Mouse (Mus musculus) heart, embryonic 13.5 days (tissue): ENCODE data around the gene Slc44a1. TPM values are rescaled to one million over a fixed set of nuclear protein-coding genes. Genes with fewer than 3 reads are reported as not detected.
A peak's percentile ranks its signal among the peaks of the same experiment; 100 is the strongest.

Source experiments
- ATAC-seq: fragments of 200-750 bp; cut with Nextera tagmentation; 2 replicates; pipeline ENCODE4 v1.8.0; 2017; ENCODE audit warnings: moderate TSS enrichment; ENCODE audit not compliant: insufficient number of reproducible peaks, low FRiP score, low TSS enrichment; ENCODE audit errors: extremely low read depth
- H3K27ac ChIP-seq: fragments of 300-500 bp; sonication (generic); replicated peaks from 2 replicates; pipeline ENCODE4 v1.5.1; 2015; ENCODE audit warnings: moderate library complexity, mild to moderate bottlenecking, inconsistent platforms
- H3K27me3 ChIP-seq: fragments of 300-500 bp; sonication (generic); replicated peaks from 2 replicates; pipeline ENCODE4 v1.6.1; 2015; ENCODE audit warnings: mild to moderate bottlenecking, inconsistent platforms
- H3K36me3 ChIP-seq: fragments of 300-500 bp; sonication (generic); 2 replicates; pipeline ENCODE4 v1.6.1; 2015; ENCODE audit warnings: mild to moderate bottlenecking, inconsistent platforms
- H3K4me1 ChIP-seq: fragments of 300-500 bp; sonication (generic); 2 replicates; pipeline ENCODE4 v1.6.1; 2015; ENCODE audit warnings: inconsistent platforms
- H3K4me2 ChIP-seq: fragments of 300-500 bp; sonication (generic); 2 replicates; pipeline ENCODE4 v1.6.1; 2015; ENCODE audit warnings: inconsistent platforms, mild to moderate bottlenecking, moderate library complexity
- H3K4me3 ChIP-seq: fragments of 300-500 bp; sonication (generic); 2 replicates; pipeline ENCODE4 v1.5.1; 2015; ENCODE audit warnings: moderate library complexity, mild to moderate bottlenecking, inconsistent platforms
- H3K9ac ChIP-seq: fragments of 300-500 bp; sonication (generic); 2 replicates; pipeline ENCODE4 v1.6.1; 2015; ENCODE audit warnings: inconsistent platforms, mild to moderate bottlenecking, moderate library complexity
- H3K9me3 ChIP-seq: fragments of 300-500 bp; sonication (generic); 2 replicates; pipeline ENCODE4 v1.6.1; 2016; ENCODE audit warnings: inconsistent platforms
- WGBS: fragments of 180-500 bp; shearing (Covaris S2); methylation state at CpG from one replicate; pipeline ENCODE4 v1.1.7; 2015; ENCODE audit warnings: mixed read lengths; 5-methylcytosine and 5-hydroxymethylcytosine counted together
- polyA plus RNA-seq: library from polyadenylated mRNA; unstranded; fragments of >200 nt; fragmentation: Nextera tagmentation; extraction: Ambion mirVana; gene quantifications from 2 replicates; pipeline ENCODE4 v1.2.1, GENCODE M21; 2015

Slc44a1 gene
- polyA plus RNA-seq, 1 experiment from 2014 or later = 17.1 TPM

DNA sequence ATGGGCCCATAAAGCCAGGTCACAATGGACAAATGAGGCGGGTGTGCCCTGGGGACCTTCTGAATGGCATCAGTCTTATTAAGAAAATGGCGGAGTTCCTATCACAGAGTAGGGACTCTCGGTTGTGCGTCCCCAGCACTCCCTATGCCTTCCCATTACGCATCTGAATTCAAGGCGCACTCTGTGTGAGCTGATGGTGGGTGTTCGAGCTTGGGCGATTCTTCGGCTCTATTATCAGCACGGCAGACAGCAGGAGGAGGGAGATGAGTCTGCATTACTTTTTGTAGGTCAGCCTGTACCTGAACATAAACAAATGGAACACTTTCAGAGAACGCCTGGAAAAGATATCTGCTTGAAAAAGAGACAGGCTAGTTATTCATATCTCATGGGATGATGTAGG, 151.3 kb downstream of the Slc44a1 start:
- Histone ChIP-seq H3K27me3 (no peaks in the 10 kb centered on the region), H3K4me2 (no peak overlapping the region), H3K36me3 (no peaks in the 10 kb centered on the region), H3K9me3 (no peaks in the 10 kb centered on the region), H3K4me1 (peaks cover 21% of the 10 kb centered on the region), H3K4me3 (no peak overlapping the region), H3K27ac (peak overlapping the region; percentile 79), H3K9ac (no peak overlapping the region)
- ATAC-seq = no peak
- 79% methylated on average over 11 of the region's 11 CpGs for WGBS

DNA sequence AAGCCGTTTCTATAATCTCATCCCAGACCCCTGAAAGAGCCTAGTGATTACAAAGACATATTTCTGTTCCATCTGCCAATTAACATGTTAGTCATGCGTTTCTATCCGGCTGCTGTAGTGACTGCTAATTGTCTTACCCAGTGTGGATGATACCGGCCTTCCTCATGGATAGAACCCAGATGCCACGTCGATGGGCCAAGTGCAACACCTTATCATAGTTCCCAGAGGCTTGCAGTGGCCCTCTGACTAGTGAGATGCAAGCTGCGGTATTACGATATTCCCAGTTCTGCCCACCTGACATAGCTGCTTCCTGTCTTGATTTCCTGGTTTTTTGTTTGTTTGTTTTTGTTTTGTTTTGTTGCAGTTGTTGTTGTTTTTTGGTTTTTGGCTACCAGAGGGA, 151.7 kb downstream of the Slc44a1 start:
- Histone ChIP-seq H3K9me3 (no peaks in the 10 kb centered on the region), H3K4me3 (no peak overlapping the region), H3K4me2 (no peak overlapping the region), H3K4me1 (peaks cover 21% of the 10 kb centered on the region), H3K27me3 (no peaks in the 10 kb centered on the region), H3K27ac (peak overlapping the region; percentile 79), H3K9ac (no peak overlapping the region), H3K36me3 (no peaks in the 10 kb centered on the region)
- 49% methylated on average over 8 of the region's 8 CpGs for WGBS
- peak; percentile 40; the same call in 1 of the 2 replicates for ATAC-seq

DNA sequence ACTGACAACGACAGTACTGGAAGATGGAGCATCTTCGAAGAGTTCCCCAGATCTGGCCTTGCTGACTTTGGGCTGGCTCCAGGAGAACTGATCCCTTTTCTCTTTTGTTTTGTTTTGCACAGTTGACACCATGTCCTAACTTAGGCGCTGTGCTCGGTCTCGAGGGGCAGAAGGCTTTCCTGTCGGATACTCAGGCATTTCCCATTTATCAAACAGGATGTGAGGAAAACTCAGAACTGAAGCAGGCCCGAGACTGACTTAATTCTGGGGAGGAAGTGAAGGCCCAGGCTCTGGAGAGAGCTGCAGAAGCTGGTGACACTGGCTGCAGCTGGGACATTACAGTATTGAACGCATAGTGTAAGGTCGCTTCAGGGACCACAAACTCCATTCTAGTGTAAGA, 152.2 kb downstream of the Slc44a1 start:
- H3K9me3 ChIP-seq = no peaks in the 10 kb centered on the region
- H3K27ac ChIP-seq = peak overlapping the region; percentile 79
- peaks cover 21% of the 10 kb centered on the region for H3K4me1 ChIP-seq
- no peak overlapping the region for H3K4me3 ChIP-seq
- no peak overlapping the region for H3K4me2 ChIP-seq
- no peaks in the 10 kb centered on the region for H3K27me3 ChIP-seq
- WGBS = 46% methylated on average over 9 of the region's 9 CpGs
- peak overlapping the region; percentile 24; the same call in 1 of the 2 replicates for H3K9ac ChIP-seq
- H3K36me3 ChIP-seq = no peaks in the 10 kb centered on the region
- peak; percentile 39 for ATAC-seq

DNA sequence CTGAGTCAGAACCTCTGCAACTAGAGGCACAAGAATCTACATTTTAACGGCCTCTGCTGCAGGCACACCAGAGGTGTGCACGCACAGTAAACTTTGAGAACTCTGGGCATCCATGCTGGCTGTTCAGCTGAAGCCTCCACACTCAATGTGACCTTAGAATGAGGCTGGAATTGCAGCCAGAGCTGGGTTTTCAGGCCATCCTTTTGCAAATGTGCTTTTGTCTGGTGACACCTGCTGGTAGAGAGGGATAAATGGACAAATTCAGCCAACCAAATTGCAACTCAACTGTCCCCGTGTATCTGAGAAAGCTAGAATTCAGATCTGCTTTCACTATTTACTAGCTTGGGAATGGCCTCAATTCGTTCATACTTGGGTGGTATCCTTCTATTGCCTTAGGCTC, 154.0 kb downstream of the Slc44a1 start:
- Histone ChIP-seq H3K4me2 (no peak overlapping the region), H3K4me3 (no peak overlapping the region), H3K27ac (0 out of 2 replicates have a peak overlapping the region, but pooled peaks have one; percentile 12), H3K4me1 (peaks cover 21% of the 10 kb centered on the region), H3K9ac (no peak overlapping the region), H3K36me3 (no peaks in the 10 kb centered on the region), H3K9me3 (no peaks in the 10 kb centered on the region), H3K27me3 (no peaks in the 10 kb centered on the region)
- ATAC-seq = no peak
- 21% methylated on average over 4 of the region's 4 CpGs for WGBS

DNA sequence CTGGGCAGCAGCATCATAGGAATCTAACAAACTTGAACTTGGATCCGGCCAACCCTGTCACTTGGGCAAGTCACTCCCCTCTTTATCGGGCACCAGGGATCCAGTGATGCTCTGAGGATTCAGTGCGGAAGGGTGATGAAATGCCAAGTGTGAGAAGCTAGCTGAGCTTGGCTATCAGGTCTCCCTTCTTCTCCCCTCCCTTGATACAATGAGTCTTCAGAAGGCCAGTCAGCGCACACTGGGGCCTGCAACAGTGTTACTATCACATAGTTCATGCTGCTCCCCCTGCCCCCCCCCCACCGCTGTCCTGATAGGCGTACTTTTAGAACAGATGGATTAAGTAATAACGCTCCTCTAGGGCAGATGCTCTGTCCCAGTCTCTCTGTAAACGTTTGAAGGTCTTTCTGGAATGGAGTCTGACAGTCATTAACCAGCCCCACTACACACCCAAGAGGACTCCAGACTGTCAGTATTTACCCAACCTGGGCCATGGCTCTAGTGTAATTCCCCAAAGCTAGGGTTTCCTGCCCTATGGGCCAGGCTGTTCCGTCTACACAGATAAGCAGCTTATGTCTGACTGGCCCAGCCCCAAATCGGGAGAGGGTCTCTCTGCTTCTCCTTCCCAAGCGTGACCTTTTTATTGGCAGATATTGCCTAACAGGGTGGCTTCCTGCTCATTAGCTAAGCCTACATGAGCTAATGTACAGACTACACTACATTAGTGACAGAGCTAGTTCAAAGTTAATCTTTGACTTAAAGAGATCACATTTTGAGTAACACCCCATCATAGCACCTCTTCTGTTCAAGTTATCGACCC, 155.2 kb downstream of the Slc44a1 start:
- no peak overlapping the region for H3K9ac ChIP-seq
- H3K4me1 ChIP-seq = peaks cover 16% of the 10 kb centered on the region
- H3K9me3 ChIP-seq = no peaks in the 10 kb centered on the region
- WGBS = 67% methylated on average over 12 of the region's 12 CpGs
- H3K27ac ChIP-seq = 0 out of 2 replicates have a peak overlapping the region, but pooled peaks have one; percentile 8
- H3K36me3 ChIP-seq = no peaks in the 10 kb centered on the region
- no peak for ATAC-seq
- H3K4me3 ChIP-seq = no peak overlapping the region
- H3K4me2 ChIP-seq = no peak overlapping the region
- no peaks in the 10 kb centered on the region for H3K27me3 ChIP-seq

DNA sequence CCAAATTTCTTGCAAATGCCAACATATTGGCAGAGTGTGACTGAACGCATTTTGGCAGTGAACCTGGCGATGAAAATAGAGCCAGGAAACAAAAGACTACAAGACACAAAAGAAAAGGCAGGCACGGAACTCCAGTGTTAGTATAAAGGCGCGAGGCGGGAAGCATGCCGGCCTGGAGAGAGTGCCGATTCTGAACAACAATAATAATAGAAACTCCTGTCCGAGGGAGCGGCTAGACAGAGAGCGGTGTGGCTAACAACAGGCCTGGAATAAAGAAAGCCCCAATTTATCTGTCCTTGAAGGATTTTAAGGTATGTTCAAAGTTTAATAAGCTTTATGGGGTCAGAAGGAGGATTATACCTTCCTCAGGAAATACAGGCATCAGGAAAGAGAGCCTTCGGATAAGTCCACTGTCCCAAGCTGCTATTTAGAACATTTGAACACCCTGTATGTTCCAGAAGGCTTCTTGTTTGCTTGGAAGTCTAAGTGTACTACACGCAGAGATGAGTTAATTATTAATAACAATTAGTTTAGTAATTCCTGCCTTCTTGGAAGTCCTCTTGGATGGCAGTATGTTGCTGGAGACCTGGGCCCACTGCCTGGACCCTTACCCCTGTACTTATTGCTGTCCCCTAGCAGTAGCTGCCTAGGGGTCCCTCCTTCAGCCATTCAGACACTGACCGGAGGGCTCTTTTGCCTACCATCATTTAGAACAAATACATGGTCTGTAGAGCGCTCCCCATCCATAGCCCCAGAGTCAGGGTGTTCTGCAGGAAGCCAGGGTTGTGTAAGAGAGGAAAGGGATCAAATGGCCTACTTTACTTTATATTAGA, 156.1 kb downstream of the Slc44a1 start:
- no peak for ATAC-seq
- no peaks in the 10 kb centered on the region for H3K27me3 ChIP-seq
- H3K36me3 ChIP-seq = no peaks in the 10 kb centered on the region
- H3K4me2 ChIP-seq = no peak overlapping the region
- no peak overlapping the region for H3K9ac ChIP-seq
- WGBS = 68% methylated on average over 15 of the region's 15 CpGs
- no peaks in the 10 kb centered on the region for H3K9me3 ChIP-seq
- 0 out of 2 replicates have a peak, but pooled peaks cover 9% of the 10 kb centered on the region for H3K4me1 ChIP-seq
- no peak overlapping the region for H3K27ac ChIP-seq
- no peak overlapping the region for H3K4me3 ChIP-seq

DNA sequence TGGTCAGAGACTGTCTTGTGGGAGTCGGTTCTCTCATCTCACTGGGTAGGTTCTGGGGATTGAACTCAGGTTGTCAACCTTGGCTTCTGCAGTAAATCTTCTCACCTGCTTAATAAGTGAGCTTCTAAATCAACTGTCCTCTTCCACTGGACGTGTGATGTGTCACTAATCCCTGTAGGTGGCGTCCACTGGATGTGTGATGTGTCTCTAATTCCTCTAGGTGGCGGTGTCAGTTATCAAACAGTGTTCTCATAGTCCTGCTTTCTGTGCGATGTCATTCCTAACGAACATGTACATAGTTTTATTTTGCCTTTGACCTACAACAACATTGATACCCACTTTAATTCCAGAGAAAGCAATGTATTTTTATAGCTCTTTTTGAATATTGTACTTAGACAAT, 160.2 kb downstream of the Slc44a1 start:
- H3K4me1 ChIP-seq = no peaks in the 10 kb centered on the region
- H3K9me3 ChIP-seq = no peaks in the 10 kb centered on the region
- H3K4me3 ChIP-seq = no peak overlapping the region
- WGBS = 41% methylated on average over 6 of the region's 6 CpGs
- H3K36me3 ChIP-seq = no peaks in the 10 kb centered on the region
- no peak overlapping the region for H3K4me2 ChIP-seq
- ATAC-seq = no peak
- no peaks in the 10 kb centered on the region for H3K27me3 ChIP-seq
- H3K9ac ChIP-seq = no peak overlapping the region
- no peak overlapping the region for H3K27ac ChIP-seq

DNA sequence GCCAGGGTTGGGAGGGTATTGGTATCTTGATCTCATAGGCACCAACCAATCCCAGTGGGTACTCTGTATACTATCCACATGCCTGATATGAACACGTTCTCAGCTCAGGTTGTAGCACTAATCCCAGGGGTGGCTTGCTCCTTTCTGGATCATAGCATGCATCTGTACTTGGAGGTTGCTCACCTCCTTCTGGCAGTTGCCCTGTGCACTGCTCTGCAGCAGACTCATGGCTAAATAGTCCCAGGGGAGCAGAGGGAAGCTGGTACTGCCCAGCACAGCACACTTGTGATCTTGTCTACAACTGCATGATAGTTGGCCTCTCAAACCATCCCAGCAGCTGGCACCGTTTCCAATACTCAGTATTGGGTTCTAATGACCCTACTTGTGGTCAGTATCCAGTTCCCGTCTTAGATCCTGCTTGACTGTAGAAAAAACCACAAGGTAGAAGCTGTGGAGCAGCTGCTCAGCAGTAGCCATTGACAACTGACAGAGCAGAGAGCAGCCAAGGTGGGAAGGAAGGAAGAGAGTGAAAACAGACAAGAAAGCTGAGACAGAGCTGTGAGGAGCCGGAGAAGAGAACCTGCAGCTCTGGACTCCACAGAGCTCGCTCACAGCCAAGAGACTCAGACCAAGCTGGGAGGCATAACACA, 174.5 kb downstream of the Slc44a1 start:
- WGBS = 81% methylated on average over 5 of the region's 5 CpGs
- Histone ChIP-seq H3K4me2 (no peak overlapping the region), H3K36me3 (no peaks in the 10 kb centered on the region), H3K9ac (no peak overlapping the region), H3K27ac (no peak overlapping the region), H3K9me3 (no peaks in the 10 kb centered on the region), H3K4me1 (no peaks in the 10 kb centered on the region), H3K4me3 (no peak overlapping the region), H3K27me3 (no peaks in the 10 kb centered on the region)
- no peak for ATAC-seq

DNA sequence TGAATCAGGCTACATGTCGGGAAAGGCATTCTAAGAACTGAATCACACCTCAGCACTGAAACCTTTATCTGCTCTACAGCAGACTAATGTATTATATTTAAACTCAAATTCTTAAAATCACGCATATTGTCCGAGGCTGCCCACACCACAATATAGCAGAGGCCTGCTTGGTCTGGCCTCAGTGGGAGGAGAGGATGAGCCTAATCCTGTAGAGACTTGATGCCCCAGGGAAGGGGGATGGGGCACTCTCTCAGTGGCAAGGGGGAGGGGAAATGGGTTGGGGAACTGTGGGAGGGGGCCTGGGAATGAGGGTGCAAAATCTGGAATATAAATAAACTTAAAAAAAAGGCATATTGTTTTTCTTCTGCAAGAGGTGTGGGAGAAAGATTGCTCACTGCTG, 177.8 kb downstream of the Slc44a1 start:
- H3K36me3 ChIP-seq = no peaks in the 10 kb centered on the region
- 50% methylated on average over 3 of the region's 3 CpGs for WGBS
- H3K9ac ChIP-seq = no peak overlapping the region
- H3K4me1 ChIP-seq = no peaks in the 10 kb centered on the region; the same call in 1 of the 2 replicates
- no peak overlapping the region for H3K4me2 ChIP-seq
- no peak overlapping the region for H3K4me3 ChIP-seq
- no peak for ATAC-seq
- no peaks in the 10 kb centered on the region for H3K27me3 ChIP-seq
- no peaks in the 10 kb centered on the region for H3K9me3 ChIP-seq
- H3K27ac ChIP-seq = no peak overlapping the region

DNA sequence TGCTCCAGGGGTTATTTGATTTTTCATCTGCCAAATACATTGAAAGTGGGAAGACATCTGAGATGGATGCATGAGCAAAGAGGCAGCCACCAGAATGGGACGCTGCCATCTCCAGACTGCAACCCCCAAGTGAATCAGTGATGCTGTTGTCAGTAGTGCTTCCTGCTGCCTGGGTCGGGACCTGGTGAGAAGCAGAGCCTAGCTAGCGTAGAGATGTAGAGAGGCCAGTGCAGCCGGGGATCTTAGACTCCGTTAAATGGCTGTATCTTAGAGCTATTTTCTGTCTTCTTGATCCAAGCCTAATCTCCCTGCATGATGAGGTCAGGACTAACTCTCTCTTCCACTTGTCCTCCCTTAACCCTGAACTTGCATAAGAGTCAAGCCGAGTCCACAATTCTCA, 179.9 kb downstream of the Slc44a1 start:
- 68% methylated on average over 6 of the region's 6 CpGs for WGBS
- ATAC-seq = no peak
- Histone ChIP-seq H3K27me3 (no peaks in the 10 kb centered on the region), H3K4me2 (no peak overlapping the region), H3K36me3 (no peaks in the 10 kb centered on the region), H3K27ac (no peak overlapping the region), H3K9ac (no peak overlapping the region), H3K9me3 (no peaks in the 10 kb centered on the region), H3K4me3 (no peak overlapping the region), H3K4me1 (peaks cover 8% of the 10 kb centered on the region)

DNA sequence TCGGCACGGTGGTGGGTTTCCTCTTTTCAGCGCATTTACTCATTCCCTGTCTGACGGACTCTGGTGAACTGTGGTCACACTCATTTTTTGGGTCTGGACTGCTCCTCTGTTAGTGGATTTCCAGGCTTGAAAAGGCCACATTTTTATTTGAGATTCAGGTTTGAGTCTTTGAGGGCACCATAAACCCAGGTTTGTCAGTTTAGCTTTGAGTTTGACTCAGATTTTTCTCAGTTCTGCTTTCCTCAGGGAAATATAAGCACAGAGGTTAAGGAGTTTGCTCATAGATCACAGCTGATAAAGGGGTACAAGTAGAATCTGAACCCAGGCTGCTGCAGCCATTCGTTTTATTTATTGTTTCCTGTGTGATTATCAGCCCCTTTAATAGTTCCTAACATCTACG, 180.9 kb downstream of the Slc44a1 start:
- Histone ChIP-seq H3K9ac (no peak overlapping the region), H3K27me3 (no peaks in the 10 kb centered on the region), H3K36me3 (no peaks in the 10 kb centered on the region), H3K27ac (no peak overlapping the region), H3K4me3 (no peak overlapping the region), H3K4me2 (no peak overlapping the region), H3K9me3 (no peaks in the 10 kb centered on the region), H3K4me1 (peaks cover 9% of the 10 kb centered on the region)
- no peak for ATAC-seq
- WGBS = 63% methylated on average over 6 of the region's 6 CpGs
